Mouse (Mus musculus): ENCODE data around the gene Klf9.
"Not testable (repeated sequence)": the region's sequence is repeated elsewhere in the genome, so short reads cannot be mapped to it uniquely, and the experiment has no call there.

Gene Klf9

GRCm38 (mm10) chr19:23141391-23142281 lies 610 bp downstream of the Klf9 start:
- DNase-seq (ENCODE audit: low read depth, low spot score) = no peak

DNA sequence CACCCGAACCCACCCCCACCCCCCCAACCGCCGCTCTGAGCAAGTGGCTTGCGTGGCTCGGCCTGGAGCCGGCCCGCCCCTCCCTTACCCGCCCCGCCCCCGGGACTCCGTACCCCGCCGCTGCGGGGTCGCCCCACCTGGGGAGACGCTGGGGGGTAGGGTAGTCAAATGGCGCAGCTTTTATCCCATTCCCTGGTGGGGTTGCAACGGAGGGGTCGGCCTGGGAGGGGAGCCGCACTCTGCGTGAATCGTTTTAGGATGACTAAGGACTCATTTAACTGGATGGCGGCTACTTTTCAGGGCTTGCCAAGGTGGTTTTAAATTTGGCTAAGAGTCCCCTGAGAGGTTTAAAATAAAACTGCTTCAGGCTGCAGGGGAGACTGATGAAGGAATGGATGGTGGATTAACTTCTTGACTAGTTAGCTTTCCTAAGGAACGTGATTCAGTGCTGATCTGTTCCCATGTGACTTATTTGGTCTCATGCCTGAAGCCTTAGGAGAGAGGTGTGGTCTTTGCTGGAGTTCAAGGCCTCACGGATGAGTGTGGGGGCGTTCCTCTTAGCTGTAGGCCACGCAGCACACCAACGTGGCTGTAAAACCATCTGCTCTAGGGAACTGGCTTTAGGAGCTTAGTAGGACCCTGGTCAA lies 1.5 kb downstream of the Klf9 start:
- no peak for DNase-seq (ENCODE audit: low read depth, low spot score)

DNA sequence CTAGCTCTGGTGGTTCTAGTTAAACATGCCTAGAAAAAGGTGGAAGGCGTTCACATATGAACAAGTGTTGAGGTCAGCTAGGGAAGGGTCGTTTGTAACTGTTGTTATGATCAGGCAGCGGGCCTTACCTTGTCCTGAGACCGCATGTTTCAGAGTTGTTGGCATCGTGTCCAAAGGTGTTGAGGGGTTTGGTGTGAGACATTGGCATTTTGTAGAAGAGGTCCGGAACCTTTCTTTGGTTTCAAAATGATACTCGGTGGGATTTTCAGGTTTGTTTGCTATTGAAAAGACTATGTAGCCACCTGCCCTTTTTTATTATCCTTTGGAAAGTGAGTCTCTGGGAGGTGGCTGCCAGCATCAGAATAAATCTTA lies 2.0 kb downstream of the Klf9 start:
- DNase-seq (ENCODE audit: low read depth, low spot score) = no peak

DNA sequence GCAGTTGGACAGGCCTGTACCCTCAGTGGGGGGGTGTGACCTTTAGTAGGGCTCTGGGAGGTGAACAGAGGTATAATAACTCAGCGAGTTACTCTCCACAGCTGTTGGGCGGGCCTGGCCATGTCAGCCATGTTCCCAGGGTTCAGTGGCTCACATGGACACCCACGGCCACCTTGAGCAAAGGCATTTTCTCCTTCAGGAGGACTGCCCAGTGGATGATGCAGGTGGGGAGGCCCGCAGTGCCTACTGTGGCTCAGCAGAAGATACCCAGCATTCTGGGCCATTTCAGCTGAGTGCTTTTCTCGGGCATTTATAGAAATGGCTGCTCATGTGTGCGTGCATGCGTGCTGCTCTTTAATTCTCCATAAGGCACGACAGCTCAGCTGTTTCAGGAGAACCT lies 2.5 kb downstream of the Klf9 start:
- DNase-seq (ENCODE audit: low read depth, low spot score) = no peak

DNA sequence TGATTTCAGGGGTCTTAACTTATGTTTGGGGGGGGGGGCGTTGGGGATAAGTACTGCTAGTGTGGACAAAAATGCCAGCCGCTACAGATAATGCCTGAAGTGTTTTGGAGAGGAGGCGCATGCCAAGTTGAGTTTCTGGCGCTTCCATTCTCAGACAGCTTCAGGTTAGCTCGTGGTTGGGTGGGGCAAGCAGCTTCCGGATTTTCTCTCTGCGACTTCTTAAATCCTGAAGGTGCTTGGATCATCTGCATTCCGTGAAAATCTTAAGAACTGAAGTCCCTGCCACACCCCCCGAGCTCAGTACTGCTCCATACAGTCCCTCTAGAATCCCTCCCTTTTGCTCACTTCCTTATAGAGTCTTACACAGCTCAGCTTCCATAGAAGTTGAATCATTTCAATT lies 3.0 kb downstream of the Klf9 start:
- DNase-seq (ENCODE audit: low read depth, low spot score) = no peak

- DNase-seq (ENCODE audit: low read depth, low spot score) = no peak
These were observed 4.1 kb downstream of the Klf9 start for GRCm38 (mm10) chr19:23145146-23145545.

GRCm38 (mm10) chr19:23145575-23145974 lies 4.5 kb downstream of the Klf9 start:
- DNase-seq (ENCODE audit: low read depth, low spot score) = not testable (repeated sequence)

DNA sequence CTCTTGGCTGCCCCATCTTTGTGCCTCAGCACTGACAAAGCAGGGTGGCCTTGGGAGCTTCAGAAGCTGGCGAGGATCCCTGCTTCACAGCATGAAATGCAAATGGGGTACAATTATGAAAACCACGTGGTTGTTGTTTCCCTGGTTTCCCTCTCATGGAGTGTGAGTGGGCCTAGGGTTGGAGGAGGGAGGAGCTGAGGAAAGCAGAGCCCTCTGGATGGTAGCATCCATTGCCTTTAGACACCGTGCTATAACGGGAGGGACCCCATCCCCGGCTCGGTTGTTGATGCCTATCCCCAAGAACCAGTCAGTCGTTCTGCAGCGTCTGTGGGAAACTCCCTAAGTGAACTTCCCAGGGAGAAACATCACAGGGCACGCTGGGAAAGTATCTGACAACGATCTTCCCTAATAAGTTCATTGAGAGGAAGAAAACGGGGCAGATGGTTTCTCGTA lies 5.4 kb downstream of the Klf9 start:
- DNase-seq (ENCODE audit: low read depth, low spot score) = no peak

DNA sequence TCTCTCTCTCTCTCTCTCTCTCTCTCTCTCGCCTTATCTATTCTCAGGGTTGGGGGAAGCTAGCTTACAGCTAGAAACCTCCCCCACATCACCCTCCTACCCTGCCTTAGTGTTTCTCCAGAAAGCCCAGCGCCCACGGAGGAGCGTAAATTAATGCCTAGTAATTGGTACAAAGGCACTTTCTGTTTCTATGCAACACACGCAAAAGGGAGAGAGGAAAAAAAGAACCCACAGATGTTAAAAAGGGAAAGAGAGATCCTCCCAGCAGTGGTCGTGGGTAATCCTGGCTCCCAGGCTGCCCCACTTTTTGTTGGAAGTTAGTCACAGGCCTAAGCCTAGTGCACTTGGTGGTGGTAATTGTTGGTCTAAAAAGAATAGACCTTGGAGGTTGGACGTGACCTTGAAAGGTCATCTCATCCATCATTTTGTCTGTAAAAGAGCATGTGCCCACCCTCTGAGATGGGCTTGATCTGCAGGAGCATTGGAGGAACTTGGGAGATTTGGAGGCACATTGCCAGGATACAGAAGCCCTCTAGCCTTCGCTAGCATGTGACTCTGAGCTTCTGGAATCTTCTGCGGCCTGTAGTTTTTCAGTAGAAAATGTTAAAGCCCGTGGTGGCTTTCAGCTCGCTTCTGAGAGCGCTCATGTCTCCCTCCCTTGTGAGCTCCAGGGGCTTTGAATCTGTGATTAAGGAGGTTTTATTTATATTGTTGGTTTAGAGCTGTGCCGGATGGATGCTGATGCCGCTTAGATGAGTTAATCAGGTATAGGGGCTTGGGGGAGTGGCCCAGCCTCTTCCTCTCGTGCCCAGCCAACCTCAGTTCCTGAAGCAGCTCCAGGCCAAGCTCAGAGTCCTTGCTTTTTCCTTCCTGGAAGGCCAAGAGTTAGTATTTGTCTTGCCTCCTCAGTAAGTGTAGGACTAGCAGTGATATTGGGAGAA lies 6.3 kb downstream of the Klf9 start:
- no peak for DNase-seq (ENCODE audit: low read depth, low spot score)

DNA sequence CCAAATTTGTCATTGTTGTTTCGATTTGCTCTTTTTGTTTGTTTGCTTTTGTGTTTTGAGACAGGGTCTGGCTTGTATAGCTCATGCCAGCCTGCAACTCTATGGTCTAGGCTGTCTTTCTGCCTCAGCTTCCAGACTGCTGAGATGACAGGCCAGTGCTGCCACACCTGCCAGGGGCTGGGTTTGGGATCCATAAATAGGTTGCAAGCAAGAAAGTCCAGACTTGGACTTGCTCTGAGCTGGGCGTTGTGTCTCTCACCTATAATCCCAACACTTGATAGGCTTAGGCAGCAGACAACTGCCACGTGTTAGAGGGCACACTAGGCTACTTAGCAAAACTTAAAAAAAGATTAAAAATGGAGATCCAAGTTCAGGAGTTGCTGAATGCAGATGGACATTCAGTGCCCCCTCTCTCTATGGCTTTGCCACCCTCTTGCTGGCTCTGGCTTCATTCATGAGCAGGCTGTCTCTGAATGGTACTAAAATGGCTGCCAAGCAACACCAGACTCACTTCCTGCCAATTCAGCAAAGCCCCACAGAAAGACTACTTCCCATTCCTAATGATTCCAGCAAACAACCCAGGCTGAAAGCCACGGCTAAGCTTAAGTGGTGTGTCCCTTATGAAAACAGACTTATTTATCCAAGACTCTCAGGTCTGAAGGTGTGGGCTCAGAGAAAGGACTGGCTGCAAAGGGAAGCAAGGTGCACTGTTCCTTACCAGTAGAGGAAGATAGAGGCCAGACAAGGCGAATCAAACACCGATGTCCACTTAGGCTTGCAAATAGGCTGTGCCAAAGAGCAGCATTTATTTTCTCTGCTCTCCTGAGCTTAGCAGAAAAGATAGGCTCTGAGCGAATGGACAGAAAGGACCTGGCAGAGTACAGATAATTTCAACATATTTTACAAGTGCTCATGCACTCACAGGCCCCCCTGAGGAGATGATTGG lies 8.7 kb downstream of the Klf9 start:
- no peak for DNase-seq (ENCODE audit: low read depth, low spot score)

GRCm38 (mm10) chr19:23150556-23151265 lies 9.7 kb downstream of the Klf9 start:
- DNase-seq (ENCODE audit: low read depth, low spot score) = no peak

GRCm38 (mm10) chr19:23151651-23152070 lies 10.6 kb downstream of the Klf9 start:
- no peak for DNase-seq (ENCODE audit: low read depth, low spot score)

- DNase-seq (ENCODE audit: low read depth, low spot score) = no peak
These were observed 11.2 kb downstream of the Klf9 start for GRCm38 (mm10) chr19:23152201-23152640.

DNA sequence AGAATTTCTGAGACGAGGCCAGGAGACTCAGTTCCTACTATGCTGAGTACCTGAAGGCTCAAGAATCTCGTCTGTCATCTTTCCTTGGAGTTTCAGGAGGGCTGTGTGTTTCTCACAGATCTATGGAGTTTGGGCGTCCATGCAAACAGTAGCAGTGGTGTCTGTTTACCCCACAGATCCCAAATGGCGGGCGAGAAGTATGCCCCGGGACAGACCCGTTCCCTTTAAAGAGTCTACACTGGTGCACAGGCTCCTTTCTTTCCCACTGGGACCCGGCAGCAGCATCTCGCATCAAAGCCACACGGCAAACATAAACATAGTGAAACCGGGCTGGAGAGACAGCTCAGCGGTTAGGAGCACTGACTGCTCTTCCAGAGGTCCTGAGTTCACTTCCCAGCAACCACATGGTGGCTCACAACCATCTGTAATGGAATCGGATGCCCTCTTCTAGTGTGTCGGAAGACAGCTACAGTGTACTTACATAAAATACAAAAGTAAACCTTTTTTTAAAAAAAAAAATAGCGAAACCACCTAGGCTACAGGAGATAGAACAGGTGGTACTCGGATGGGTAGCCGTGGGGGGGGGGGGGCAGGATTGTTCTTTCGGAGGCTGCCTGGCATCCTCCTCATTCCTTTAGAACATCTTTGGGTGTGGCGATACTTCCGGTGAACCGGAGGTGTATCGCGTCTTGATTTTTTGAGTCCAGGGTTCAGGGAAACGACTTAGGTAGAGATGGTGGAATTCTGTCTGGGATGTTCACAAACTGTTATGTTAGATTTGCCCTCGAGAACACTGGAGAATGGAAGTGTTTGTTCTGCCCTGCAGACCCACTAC lies 12.0 kb downstream of the Klf9 start:
- DNase-seq (ENCODE audit: low read depth, low spot score) = no peak

GRCm38 (mm10) chr19:23153606-23154127 lies 12.6 kb downstream of the Klf9 start:
- no peak for DNase-seq (ENCODE audit: low read depth, low spot score)

DNA sequence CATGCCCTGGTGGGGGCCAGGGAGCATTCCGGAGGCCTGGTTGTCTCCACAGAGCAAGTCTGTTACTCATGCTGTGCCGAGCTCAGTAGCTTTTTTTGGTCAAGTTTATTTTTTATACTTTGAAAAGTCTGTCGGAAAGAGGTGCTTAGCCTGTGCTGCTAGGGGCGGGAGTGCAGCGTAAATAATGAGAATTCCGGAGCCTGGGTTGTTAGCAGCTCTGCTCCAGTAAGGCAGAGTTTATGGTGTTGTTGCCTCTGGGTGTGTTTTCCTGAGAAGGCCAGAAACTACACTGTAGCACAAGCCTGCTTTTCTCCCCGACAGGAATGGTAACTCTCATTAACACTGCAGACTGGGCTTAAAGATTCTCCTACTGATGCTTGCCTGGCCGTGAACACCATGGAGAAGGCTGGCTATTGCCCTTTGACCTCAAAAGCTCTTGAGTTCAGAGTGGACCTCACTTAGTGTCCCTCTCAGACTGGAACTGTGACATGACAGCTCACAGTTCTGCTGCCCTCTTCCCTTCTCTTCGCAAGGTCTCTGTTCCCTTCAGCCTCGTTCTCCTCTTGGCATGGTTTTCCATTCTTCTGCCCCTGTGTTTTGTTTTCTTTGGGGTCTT lies 18.9 kb downstream of the Klf9 start:
- no peak for DNase-seq (ENCODE audit: low read depth, low spot score)

- no peak for DNase-seq (ENCODE audit: low read depth, low spot score)
These were observed 21.4 kb downstream of the Klf9 start for GRCm38 (mm10) chr19:23162387-23162809.

GRCm38 (mm10) chr19:23162877-23163276 lies 21.9 kb downstream of the Klf9 start:
- DNase-seq (ENCODE audit: low read depth, low spot score) = no peak
